Mouse (Mus musculus) heart, adult 9 months (tissue): ENCODE measurements around the gene Ccdc113.
A peak's percentile ranks its signal among the peaks of the same experiment; 100 is the strongest.

Experiments used
- DNase-seq, 2 experiments: peaks; one replicate each; pipeline ENCODE4 v3.0.0; 2022; ENCODE audit warnings: low spot score in 2 of 2

Gene Ccdc113

DNA sequence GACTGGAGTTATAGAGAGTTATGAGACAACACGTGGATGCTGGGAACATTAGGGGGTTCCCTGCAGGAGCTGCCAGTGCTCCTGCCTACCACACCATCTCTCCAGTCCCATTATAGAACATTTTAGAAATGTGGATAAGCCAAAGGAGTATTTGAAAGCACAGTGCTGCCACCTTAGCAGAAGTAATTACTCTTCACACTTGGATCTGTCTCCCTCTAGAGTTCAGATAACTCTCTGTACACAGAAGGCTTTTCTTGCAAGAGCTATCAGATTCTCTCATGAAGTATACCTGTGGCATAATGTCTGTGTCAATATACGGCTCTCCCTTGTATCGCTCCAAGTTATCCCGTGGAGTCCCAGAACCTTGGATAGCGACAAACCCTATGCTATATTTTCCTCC, 5.6 kb downstream of the Ccdc113 start:
- DNase-seq = no peak

DNA sequence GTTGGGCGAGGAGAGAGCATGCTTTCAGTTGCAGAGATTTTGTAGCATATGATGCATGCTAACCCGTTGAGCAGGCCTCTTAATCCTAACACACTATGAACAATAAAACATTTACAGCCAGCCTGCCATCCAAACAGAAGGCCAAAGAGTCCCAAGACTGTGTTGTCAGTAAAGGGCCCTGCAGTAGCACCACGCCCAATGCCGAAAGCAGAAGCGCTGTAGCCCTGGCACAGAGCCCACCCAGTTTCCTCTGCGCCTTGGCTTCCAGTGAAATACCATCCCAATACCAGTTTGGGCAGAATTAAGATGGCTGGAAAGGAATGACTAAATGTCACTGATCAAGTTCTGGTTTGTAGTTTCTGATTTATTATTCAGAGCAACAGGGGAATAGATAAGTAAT, 8.3 kb downstream of the Ccdc113 start:
- DNase-seq = no peak

DNA sequence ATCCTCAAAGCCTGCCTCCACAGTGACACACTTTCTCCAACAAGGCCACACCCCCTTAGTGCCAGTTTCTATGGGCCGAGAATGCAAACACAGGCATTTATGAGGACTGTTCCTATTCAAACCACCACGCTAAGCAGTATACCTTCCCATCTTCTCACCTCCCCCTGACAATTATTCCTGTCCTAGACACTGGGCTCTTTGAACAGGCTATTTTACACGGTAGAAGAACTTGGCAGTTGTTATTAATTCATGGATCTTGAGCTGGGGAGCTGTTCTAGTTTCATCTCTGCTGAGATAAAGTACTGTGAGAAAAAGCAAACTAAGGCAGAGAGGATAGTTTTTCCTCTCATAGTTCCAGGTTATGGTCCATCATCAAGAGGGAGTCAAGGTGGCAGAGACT, 9.2 kb downstream of the Ccdc113 start:
- DNase-seq = no peak

DNA sequence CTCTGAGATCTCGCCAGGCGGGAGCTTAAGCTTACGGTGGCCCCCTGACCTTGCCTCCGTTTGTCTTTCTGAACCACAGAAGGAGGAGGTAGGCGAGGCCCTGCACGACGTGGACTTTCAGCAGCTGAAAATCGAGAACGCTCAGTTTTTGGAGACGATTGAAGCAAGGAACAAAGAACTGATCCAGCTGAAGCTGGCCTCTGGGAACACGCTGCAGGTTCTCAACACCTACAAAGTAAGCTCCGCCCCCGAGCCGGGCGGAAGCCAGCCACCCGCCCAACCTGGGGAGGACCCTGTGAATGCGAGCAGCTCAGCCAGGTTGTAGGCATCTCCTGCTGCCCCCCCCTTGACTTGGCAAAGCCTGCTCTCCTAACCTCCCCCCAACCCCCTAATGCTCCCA, 11.9 kb downstream of the Ccdc113 start:
- no peak for DNase-seq

DNA sequence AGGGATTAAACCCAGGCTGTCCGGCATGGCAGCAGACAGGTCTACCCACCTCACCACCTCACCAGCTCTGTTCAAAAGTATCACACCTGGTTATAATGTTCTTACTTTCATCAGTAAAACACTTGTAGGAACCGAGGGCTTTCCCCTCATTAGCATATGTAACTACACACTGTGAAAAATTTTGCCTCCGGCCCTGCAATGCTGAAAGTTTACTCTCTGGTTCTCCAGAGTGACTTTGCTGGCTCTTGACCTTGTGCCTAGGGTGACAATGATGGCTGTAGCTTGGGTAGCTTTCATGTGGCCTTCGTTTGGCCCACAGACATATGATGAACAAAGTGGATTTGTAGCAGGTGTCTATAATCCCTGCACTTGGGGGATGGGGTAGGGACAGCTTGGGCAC, 13.1 kb downstream of the Ccdc113 start:
- DNase-seq = no peak

DNA sequence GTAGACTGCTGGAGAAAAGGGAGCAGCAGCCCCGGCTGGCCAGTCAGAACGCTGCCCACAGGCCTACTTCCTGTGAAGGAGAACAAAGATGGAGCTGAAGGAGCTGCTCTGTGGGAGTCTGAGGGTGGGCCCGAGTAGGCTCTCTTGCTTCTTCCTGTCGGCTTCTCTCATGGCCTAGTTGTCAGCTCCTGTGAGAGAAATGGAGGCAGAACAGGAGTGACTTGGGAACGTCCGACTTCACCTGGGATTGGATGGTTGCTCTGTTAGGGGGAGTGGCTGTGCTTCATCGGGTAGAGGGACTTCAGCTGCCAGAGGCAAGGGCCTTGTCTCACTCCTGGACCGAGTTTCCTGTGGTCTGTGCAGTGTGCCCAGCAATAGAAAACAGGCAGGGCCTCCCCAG, 14.0 kb downstream of the Ccdc113 start:
- DNase-seq = no peak

DNA sequence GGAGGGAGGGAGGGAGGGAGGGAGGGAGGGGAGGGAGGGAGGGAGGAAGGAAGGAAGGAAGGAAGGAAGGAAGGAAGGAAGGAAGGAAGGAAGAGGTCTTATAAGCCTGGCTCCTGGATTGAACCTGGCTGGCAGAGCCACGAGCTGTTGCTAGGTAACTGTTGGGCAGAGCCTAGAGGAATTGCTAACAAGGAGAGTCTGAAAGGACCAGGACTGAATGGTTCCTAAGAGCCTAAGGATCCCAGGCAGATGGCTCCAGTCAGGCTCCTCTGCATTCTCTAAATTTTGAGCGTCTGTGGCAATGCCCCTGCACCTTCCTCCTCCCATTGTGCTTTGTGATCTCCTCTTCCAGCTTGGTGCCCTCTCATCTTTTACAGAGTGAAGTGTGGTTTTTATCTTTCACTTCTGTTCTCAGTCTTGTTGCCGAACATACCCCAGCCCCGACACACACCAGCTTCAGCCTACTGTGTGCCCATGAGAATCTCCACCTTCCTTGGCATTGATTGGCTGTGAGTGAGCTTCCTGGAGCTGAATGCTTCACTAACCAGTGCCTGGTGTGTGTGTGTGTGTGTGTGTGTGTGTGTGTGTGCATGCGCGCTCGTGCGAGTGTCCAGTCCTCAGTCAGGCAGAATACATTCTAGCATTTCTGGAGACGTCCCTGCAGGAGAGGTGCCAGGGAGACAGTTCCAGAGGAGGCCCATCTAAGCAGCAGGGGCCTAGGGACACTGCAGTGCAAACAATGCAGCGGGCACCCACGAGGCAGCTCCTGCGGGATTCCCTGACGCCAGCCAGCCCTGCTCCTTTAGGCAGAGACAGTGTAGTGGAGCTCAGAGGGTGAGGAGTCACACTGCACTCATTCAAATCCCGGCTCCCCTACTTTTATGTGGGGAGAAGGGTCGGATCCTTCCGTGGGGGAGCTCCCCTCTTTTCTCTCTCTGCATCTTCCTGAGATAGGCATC, 16.3 kb downstream of the Ccdc113 start:
- DNase-seq = no peak

DNA sequence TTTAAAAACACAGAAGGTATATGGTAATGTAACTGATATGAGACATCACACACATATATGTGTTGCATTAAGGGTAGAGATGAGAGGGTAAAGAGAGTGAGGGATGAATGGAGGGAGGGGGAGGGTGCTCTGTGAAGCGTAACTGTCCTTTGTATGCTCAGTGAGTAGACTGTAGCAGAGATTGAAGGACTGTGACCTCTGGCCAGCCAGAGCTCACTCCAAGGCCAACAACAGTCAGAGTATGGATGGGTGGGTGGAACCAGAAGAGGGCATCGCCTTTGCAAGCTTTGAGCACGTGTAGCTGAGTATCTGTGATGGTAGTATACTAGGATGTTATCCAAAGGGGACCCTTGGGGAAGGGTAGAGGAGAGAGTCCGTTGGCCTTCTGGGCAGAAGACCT, 17.7 kb downstream of the Ccdc113 start:
- DNase-seq = no peak

DNA sequence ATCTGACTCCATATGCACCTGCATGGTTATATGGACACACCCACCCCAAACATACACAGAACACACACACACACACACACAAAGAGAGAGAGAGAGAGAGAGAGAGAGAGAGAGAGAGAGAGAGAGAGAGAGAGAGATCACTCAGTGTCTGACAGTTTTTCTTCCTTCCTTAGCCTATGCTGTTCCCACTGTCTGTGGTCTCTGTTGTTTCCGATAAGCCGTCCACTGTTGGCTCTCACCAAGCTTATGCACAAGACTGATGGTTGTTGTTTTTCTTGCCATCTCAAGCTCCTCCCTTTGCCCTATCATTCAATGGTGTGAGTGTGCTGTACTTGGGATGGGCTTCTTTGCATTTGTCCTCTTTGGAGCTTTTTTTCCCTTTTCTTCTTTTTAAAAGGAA, 22.1 kb downstream of the Ccdc113 start:
- no peak for DNase-seq

DNA sequence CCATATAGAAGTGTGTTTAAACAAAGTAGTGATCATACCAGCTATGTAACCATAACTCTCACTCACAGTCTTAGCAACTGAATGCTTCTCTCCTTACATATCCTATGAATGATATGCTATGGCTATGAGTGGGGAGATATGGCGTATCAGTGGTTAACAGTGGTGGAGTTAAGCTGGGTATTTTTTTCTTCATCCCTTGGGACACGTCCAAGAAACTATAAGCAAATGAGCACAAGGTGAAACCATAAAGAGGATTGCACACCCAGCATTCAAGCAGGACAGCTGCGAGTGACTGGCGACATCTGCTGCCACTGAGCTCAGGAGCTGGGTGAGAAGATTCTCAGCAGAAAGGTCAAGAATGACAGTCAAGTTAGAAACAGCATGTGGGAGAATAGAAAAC, 32.3 kb downstream of the Ccdc113 start:
- DNase-seq = no peak

DNA sequence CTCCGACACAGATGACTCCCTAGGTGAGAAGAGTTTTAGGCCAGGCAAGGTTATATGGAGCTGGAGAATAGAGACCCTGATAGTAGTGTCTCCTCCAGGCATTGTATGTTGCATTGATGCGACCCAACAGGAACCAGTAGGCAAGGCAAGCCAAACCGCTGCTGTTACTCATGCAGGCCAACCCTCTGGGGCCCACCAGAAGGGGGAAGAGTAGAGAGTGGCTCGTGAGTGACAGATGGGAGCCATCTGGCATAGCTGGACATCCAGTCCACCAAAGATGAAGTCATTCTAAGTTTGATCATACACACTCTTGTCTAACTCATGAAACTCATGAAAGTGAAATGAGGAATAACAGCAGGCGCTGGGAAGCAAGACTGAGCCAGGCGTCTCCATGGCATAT, 32.9 kb downstream of the Ccdc113 start:
- DNase-seq = no peak

DNA sequence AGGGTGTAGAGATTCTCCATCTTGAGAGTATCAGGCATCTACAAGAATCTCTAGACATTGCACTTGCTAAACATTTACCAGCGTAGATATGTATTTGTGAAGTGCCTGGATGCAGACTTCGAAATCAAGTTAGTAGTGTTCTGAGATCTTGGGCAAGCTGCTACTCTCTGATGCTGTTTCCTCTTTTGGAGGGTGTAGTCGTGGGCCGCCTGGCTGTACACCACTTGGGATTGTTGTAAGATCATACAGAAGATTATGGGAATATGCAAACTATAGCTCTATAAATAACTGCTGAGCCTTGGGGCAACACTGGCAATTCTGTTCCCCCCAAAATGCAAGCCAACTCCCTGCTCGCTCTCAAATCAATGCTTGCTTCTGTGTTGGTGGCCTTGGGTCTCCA, 39.3 kb downstream of the Ccdc113 start:
- DNase-seq = no peak

DNA sequence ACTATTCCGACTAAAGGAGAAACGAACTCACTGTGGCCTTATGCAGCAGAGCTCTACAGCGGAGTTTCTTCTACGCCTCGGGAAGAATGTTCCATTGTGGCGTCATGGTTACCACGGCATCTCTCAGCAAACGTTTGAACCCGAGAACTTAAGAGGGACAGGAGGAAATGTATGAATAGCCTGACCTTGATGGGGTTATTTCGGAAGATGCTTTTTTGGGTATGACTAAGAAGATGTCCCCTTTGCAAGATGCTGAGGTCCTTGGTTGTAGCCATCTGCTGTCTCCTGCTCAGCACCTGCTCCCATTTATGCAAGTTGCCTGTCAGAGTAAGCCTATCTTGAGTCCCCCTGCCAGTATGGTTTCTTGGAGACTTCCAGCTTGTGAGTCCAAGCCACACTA, 42.4 kb downstream of the Ccdc113 start, which contains the start of gene Prss54:
Gene Prss54, minus strand, starts transcription at position 101 of the 400 bp plus-strand sequence.
- DNase-seq = no peak

DNA sequence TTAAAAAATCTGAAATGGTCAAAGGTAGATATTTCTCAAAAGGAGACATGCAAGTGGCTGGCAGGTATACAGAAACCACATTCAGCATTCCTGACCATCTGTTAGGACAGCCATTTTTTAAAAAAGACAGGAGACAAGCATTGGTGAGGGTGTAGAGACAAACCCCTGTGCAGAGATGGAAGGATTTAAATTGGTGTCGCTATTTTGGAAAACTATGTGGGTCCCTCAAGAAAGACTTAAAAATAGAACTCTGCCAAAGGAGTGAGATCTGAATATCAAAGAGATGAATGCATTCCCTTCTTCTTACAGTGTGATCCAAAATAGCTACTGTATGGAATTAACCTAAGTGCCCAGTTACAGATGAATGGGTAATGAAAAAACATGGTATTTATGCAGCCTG, 53.5 kb downstream of the Ccdc113 start:
- DNase-seq = no peak

DNA sequence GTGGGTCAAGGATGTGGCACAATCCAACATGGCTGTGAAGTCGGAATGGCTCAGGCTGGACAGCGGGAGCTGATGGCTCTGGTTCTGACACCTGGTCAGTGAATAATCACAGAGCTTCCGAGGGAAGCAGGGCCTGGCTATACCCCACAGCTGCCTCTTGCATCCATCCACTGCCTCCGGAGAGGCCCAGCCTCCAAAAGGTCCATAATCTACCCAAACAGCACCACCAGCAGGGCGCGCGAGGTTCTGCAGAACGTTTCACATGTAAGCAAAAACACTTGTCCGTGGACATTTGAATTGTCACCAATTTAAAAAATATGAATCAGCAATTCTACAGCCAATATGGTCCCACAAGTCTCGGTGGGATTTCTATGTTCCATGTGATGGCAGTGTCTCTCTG, 55.4 kb downstream of the Ccdc113 start:
- no peak for DNase-seq

DNA sequence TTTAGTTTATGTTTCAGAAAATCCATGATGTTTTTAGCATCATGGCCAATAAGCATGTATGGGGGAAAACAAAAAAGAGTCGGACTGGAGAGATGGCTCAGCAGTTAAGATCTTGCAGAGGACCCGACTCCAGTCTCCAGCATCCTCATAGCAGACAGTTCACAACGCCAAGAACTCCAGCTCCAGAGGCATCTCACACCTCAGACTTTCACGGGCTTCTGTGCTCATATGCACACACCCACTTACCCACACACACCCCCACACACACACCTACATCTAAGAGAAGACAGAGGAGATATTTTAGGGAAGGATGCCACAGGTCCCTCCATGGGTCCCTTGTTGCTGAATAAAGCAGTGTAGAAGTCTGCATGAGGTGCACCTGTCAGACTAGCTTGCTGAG, 56.7 kb downstream of the Ccdc113 start:
- DNase-seq = no peak

DNA sequence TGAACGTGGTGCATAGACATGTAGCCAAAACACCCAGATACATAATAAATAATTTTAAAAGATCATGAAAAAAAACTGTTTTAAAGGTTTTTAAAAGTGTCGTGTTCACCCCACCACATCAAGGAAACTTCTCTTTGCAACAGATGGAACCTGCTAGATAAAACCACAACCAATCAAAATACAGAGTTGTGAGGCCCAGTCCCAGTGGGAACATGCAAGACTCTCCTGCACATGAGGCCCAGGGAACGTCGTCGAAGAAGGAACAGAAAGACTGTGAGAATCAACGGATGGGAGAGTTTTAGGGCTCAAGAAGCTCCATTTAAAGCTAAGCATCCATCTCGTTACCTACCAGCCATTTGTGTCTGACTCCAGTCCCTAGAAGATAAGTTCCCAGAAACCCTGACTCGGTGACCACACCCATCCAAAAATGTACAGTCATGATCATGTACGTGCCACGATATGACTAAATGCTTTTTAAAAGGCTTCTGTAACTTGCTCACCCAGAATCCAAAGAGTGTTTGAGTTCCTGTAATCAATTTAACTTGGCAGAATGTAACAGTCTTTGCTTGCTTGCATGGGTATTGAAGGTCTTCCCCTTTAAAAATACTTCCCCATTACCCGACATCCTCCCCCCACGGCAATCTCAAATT, 58.4 kb downstream of the Ccdc113 start:
- DNase-seq = no peak

DNA sequence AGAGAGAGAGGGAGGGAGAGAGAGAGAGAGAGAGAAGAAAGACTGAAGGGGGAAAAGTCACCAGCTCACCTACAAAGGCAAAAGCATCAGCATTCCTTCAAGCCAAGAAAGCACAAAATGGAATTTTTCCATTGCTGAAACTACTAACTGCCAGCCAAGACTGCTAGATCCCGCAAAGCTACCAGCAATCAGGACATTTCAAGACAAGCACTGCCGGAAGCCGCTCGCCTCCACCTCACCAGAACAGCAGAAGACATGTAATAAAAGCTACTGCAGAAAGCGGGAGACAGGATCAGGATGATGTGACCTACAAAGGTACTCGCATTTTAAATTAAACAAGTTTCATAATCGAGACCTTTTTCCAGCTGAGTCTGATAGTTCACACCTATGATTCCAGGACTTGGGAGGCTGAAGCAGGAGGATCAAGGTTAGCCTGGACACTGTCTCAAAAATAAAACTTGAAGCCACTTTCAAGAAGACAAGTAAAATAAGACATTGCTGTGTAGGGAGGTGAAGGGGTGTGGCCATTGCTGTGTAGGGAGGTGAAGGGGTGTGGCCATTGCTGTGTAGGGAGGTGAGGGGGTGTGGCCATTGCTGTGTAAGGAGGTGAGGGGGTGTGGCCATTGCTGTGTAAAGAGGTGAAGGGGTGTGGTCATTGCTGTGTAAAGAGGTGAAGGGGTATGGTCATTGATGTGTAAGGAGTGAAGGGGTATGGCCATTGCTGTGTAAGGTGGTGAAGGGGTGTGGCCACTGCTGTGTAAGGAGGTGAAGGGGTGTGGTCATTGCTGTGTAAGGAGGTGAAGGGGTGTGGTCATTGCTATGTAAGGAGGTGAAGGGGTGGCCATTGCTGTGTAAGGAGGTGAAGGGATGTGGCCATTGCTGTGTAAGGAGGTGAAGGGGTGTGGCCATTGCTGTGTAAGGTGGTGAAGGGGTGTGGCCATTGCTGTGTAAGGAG, 59.8 kb downstream of the Ccdc113 start:
- DNase-seq = no peak

DNA sequence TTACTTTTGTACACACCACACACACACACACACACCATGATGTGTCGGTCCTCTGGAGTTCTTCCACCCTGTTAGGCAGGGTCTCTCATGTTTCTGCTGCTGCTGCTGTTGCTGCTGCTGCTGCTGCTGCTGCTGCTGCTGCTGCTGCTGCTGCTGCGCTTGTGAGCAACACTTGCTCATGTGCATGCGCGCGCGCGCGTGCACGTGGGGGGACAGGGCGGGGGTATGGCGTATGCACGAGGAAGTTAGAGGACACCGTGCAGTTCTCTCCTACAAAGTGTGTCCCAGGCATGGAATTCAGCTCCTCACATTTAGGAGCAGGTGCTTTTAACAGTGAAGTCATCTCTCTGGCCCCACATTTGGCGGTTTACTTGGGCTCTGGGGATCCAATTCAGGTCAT, 61.2 kb downstream of the Ccdc113 start:
- DNase-seq = no peak

DNA sequence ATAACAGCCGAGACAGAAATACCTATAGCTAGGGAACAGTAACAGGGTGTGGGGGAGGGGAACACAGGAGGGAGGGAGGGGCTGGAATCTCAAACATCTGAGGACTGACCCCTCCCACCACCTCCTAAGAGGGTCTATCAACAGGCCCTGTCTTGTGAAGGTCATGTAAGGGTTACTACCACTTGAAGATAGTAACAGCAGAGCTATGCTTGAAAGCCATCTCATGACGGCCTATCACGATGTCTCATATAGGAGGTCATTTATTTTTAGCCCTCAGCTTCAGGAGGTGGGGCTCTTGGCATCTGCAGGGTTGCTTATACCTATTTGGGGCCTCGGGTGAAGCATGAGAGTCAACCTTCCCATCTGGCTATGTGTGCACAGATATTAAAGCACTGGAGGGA, 63.0 kb downstream of the Ccdc113 start:
- peak; percentile 59 to 72 for DNase-seq

DNA sequence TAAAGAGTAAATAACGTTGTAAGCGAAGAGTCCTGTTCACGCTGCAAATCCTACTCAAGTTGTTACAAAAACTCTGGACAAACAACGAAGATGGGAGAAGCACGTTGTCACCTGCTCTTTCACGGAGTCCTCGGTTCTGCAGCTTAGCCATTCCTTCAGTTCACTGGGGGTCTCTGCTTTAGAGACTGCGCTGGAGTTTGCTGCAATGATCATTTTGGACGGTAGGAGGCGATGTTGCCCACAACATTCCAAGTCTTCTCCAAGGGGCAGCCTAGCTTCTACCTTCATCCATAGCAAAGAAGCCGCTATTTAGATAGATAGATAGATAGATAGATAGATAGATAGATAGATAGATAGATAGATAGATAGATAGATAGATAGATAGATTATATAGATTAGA, 66.0 kb downstream of the Ccdc113 start:
- DNase-seq = no peak

DNA sequence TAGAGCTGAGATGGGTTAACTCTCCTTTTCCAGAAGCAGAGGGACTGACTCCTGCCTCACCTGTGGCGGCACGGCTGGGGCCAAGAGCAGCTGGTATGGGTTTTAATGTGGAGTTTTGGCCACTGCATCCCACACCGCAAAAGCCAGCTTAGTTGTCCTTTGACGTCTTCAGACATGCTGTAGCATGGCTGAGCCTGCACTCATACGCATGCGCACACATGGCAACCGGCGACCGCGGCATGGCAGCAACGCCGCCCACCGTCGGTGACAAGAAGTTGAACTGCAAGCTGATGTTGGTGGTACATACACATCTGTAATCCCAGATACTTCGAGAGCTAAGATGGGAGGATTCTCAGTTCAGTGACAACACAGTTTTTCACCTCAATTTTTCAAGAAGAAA, 67.4 kb downstream of the Ccdc113 start:
- no peak for DNase-seq
